Mouse (Mus musculus) kidney, postnatal 14 days (tissue): Measurements from ENCODE around the gene Rufy2.

Experiments
- DNase-seq: peaks from one replicate; pipeline ENCODE4 v3.0.0; 2022; ENCODE audit warnings: mixed read lengths

Gene Rufy2

GRCm38 (mm10) chr10:62980039-62980954 lies at the start of gene Rufy2:
Rufy2 (plus strand) TSS chr10:62980223.
- DNase-seq: peak; percentile 91

GRCm38 (mm10) chr10:62932381-62932780 lies 47.6 kb upstream of the Rufy2 start:
- no peak for DNase-seq

DNA sequence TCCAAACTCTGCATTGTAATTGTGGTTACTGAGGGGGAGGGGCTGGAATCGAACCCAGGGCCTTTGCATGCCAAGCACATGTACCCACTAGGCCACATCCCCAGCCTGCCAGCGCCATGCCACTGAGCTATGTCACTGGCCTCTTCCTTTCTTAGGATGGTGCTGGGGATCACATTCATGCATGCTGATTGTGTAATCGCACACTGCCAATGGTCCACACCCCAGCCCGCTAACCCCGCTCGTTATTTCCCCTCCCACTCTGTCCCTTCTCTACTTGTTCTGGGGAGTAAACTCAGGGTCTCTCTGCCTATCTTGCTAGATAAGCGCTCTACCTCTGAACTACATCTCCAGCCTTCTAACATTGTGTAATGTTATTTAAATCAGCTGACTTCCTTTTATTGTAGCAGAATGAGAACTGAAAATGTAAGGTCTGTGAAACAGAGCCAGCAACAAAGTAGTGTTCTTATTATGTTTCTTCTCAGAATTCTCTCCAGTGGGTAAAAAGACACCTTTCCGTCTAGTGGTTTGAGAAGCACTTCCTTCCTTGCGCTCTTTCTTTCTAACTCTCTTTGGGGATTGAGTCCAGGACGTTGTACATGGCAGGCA lies 34.9 kb upstream of the Rufy2 start:
- no peak for DNase-seq

DNA sequence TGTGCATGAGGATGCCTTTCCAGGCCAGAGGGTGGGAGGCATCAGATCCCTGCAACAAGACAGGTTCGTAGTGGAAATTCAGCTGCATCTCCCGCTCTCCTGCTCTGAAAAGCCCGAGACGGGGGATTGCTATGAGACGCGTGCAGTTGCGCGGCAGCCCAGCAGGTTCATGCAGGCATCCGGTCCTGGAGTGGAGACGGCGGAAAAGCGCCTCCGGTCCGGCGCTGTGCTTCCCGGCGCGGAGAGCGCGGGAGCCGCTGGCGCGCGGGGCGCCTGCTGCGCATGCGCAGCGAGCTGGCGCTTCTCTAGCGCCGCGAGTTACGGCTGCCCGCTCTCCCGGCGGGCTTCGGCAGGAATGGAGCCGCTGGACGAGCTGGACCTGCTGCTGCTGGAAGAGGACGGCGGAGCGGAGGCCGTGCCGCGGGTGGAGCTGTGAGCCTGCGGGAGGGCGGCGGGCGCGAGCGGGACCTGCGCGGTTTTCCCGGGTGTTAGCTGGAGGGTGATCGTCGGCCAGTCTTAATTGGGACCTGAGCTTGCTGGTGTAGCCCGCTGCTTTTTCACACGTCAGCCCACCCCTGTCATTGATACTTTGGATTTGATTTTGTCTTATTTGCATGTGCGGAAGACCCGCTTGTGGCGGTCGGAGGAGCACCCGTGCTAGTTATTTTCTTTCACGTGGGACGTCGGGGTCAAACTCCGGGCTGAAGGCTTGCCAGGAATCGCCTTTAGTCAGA lies 33.1 kb upstream of the Rufy2 start, which contains the start of gene Dna2:
Dna2 (plus strand) TSS at position 289 of the 734 bp plus-strand sequence.
- peak; percentile 89 for DNase-seq

GRCm38 (mm10) chr10:62948551-62948950 lies 31.5 kb upstream of the Rufy2 start:
- no peak for DNase-seq

- no peak for DNase-seq
Observed at GRCm38 (mm10) chr10:62963956-62964355, 16.1 kb upstream of the Rufy2 start.

DNA sequence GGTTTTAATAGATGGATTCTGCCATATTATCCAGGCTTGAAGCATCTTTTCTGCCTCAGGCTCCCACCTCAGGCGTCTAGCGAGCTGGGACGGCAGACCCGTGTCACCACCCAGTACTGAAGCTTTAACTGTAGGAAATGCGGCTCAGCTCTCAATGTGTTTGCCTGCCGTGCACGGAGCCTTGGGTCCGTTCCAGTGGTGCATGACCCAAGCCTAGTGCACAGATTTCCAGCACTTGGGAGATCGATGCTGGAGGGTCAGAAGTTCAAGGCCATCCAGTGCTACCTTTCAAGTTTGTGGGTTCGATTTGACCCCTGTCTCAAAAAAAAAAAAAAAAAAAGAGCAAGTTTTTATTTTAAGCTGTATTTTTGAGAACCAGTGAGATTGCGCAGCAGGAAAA lies 14.2 kb upstream of the Rufy2 start:
- DNase-seq: no peak

- DNase-seq: peak; percentile 34
Observed at GRCm38 (mm10) chr10:62966291-62966690, 13.7 kb upstream of the Rufy2 start.

DNA sequence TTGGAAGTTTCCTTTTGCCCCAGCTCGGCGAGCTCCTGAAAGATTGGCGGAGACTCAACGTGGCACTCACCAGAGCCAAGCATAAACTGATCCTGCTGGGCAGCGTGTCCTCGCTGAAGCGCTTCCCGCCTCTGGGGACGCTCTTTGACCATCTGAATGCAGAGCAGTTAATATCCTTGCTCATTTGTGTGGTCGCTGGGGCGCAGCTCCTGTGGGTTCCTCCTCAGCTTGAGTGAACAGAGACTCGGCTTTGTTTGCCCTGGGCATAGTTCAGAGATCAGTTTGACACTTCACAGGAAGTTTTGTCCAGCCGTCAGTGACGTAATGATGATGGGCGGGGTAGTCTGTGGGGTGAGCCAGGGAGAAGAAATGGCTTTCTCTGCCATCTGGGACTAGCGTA lies 8.2 kb upstream of the Rufy2 start:
- DNase-seq: peak; percentile 45

DNA sequence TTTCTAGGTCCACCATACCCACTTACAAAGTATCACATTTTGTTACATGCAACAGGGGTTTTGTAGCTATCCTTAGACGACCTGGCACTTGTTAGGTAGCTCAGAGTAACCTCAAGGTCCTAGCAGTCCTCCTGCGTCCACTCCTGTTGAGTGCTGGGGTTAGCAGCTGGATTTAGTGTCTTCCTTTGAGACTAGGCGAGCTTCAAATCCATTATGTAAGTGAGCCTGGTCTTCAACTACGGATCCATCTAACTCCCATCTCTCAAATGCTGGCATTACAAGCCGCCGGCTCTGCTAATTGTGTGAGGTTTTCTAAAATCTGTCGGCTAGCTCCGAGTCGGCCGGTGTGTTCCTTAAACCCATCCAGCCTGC lies 370 bp upstream of the Rufy2 start:
- no peak for DNase-seq

DNA sequence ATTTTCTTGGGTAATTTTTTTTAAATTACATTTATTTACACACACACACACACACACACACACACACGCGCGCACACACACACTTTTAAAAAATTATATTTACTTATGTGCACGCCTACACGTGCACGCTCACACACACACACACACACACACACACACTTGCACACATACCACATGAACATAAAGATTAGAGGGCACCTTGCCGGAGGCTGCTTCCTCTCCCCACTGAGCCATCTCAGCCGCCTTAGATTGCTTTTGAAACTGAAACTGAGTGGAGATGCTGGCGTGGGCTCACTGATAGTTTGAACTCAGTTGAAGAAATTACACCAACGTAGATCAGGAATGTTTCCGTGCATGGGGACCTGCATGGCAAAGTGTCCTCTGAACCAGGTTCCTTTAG lies 4.0 kb downstream of the Rufy2 start:
- no peak for DNase-seq

DNA sequence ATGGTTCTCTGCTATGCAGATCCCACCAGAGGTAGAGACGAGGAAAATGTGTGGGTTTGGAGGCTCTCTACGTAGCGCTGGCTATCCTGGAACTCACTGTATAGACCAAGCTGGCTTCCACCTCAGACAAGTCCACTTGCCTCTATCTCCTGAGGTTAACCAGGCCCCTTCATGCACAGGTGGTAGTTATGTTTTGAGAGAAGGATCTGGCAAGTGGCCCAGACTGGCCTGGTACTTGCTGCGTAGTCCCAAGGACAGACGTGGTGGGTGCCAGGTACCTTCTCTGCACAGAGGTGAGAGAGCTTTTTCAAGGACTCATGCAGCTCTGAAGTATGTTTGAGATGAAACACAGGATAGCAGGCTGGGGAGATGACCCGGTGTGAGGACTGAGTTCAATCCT lies 4.5 kb downstream of the Rufy2 start:
- peak; percentile 31 for DNase-seq

GRCm38 (mm10) chr10:62987341-62987740 lies 7.3 kb downstream of the Rufy2 start:
- no peak for DNase-seq

DNA sequence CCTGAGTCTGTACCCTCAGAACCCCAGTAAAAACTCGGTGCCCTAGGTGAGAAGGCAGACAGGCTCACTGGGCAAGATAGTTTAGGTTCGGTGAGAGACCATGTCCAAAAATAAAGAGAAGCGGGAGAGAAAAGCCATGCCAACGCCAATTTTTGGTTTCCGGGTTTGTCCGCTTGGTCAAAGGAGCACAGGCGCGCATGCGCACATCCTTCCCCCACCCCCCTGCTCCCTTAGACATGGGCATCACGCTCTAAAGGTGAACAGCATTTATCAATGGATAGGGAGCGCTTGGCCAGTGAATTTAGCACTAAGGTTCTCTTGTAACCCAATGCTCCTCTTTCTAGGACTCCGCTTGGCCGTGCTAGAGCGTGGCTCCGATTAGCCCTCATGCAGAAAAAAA lies 10.6 kb downstream of the Rufy2 start:
- DNase-seq: no peak

- no peak for DNase-seq
Observed at GRCm38 (mm10) chr10:62993991-62994390, 14.0 kb downstream of the Rufy2 start.

DNA sequence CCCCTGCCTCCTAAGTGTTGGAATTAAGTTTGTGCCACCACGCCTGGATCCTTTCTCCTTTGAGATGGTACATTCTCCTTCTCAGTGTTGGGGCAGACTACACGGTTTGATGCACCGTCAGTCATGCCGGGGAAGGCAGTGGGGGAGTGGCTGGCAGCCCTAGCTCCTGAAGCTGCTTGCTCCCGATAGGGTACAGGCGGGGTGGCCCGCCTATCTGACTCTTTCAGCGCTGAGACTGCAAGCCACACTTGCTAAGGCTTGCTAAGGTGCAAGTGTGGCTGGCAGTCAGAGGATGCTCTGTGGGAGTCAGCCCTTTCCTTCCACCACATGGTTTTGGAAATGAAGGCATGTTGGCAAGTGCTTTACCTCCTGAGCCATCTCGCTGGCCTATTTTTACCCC lies 20.6 kb downstream of the Rufy2 start:
- no peak for DNase-seq

GRCm38 (mm10) chr10:63003252-63003651 lies 23.2 kb downstream of the Rufy2 start:
- DNase-seq: no peak

- DNase-seq: no peak
Observed at GRCm38 (mm10) chr10:63004556-63004955, 24.5 kb downstream of the Rufy2 start.

DNA sequence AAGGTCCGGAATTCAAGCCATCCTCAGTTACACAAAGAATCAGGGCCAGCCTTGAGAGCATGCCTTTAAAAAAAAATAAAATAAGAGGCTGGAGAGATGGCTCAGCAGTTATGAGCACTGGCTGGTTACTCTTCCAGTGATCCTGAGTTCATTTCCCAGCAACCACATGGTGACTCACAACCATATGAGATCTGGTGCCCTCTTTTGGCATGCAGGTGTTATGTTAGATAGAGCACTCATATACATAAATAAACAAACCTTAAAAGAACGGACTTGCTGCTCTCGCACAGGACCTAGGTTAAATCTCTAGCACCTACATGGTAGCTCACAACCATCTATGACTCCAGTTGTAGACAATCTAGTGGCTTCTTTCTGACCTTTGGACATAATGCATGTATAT lies 28.2 kb downstream of the Rufy2 start:
- no peak for DNase-seq

DNA sequence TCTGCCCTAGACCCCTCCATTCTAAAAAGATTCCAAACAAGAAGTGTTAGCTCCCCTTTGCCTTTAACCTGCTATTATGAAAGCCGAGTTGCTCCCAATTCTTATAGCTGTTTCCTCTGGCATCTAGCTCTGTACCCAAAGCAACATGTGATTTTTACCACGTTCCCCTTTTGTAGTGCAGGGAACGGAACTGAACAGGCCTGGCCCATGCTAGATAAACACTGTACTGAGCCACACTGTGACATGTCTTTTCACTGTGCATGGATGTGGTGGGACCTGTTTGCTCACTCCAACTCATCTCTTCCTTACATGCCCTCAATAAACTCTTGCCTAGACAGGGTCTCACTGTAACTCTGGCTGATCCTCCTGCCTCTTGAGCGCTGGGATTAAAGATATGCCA lies 30.2 kb downstream of the Rufy2 start:
- DNase-seq: no peak

DNA sequence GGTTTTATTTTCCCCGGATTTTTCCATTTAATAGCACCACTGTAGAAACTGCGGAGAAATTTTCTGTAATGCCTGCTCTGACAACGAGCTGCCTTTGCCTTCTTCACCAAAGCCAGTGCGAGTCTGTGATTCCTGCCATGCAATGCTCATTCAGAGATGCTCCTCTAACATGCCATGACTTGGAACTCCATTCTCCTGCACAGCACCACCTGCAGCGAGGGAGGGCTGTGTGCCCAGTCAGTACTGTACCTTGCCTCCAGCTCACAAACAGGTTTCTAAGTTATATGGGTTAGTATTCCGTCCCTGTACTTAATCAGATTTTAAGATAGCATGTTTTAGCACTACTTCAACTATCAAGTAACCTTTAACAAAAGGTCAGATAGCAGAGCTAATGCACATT lies 31.5 kb downstream of the Rufy2 start:
- DNase-seq: no peak

- no peak for DNase-seq
Observed at GRCm38 (mm10) chr10:63013476-63013875, 33.5 kb downstream of the Rufy2 start.

- DNase-seq: no peak
Observed at GRCm38 (mm10) chr10:63014168-63014567, 34.1 kb downstream of the Rufy2 start.

DNA sequence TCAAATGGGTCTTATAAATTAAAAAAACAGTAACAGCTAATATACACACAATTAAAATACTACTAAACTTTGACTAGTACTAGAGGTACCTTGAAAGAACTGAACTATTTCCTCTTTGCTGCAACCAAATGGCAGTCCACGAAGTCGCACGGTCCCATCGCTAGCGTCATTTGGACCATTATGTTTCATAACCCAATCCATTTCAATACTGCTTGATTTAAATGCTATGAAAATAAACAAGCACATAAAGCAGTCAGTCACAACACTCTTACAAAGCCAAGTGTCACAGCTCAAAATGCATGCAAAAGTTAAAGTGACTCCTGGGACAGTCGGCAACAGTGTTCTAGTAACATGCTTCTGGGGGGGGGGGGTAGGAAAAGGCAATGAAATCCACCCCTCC lies 39.3 kb downstream of the Rufy2 start:
- no peak for DNase-seq
